Mouse (Mus musculus) gastrocnemius, postnatal 14 days (tissue): ENCODE data around the gene Pde11a. TPM values are rescaled to one million over a fixed set of nuclear protein-coding genes. Genes with fewer than 3 reads are reported as not detected.

ENCODE experiments used
- DNase-seq: peaks from one replicate; pipeline ENCODE4 v3.0.0; 2021; ENCODE audit warnings: mixed read lengths
- intact Hi-C: fragments of 180-260 bp; cut with DNase I; formaldehyde crosslinking; loops from one replicate; pipeline ENCODE4 v1.15.1; 2025; ENCODE audit warnings: low total_unique reads
- total RNA-seq, 2 experiments: library from RNA; stranded (reverse); gene quantifications; 2 replicates each; pipeline ENCODE4 v1.2.3; 2021

Gene Pde11a
- total RNA-seq, 2 experiments from 2014 or later = 0.07 to 0.14 TPM

GRCm38 (mm10) chr2:76220364-76221108 is 118.0 kb downstream of the Pde11a start:
- intact Hi-C loops = no loop called here

DNA sequence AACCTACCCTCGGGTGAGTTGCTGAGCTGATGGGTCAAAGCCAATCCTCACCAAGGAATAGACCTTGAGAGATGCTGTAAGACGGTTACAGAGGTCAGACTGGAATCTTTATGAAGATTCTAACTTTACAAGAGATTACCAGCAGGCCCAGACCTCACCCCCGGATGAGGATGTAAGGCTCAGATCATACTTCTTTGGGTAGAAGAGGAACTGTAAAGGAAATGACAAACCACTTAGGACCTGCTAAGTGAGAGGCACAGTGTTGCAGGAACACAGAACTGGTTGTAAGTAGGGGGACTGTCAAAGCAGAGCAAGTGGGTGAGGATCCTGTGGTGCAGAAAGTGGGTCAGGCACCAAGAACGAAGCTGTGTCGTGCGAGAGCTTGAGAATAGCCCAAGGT is 119.0 kb downstream of the Pde11a start:
- intact Hi-C loops = no loop called here
- no peak for DNase-seq

More at GRCm38 (mm10) chr2:76220364-76221108, 118.0 kb downstream of the Pde11a start:
- DNase-seq = no peak

GRCm38 (mm10) chr2:76216146-76216545 is 122.4 kb downstream of the Pde11a start:
- intact Hi-C loops = no loop called here
- peak; percentile 6 for DNase-seq

- intact Hi-C loops = no loop called here
- no peak for DNase-seq
Measured at GRCm38 (mm10) chr2:76215219-76215618, 123.4 kb downstream of the Pde11a start.

GRCm38 (mm10) chr2:76185126-76185525 is 153.4 kb downstream of the Pde11a start:
- intact Hi-C loops = no loop called here
- no peak for DNase-seq

GRCm38 (mm10) chr2:76162822-76163221 is 175.8 kb downstream of the Pde11a start:
- intact Hi-C loops = no loop called here
- DNase-seq = no peak

DNA sequence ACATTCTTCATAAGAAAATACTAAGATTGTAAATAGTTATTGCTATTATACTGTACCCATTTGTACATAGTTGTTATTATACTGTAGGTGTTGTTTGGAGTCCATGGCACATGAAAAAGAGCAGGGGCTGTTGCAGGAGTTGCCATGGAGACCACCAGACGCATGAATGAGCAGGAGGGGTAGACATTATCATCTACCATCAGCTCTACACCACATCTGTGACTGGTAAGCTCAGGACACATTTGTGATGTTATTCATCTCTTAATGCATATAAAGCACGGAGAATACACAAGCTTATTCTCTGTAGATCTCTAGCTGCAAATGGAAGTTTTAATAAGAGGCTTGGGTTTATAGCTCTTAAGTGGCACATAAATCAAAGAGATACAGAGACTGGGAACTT is 179.6 kb downstream of the Pde11a start:
- no peak for DNase-seq
- intact Hi-C loops = no loop called here

DNA sequence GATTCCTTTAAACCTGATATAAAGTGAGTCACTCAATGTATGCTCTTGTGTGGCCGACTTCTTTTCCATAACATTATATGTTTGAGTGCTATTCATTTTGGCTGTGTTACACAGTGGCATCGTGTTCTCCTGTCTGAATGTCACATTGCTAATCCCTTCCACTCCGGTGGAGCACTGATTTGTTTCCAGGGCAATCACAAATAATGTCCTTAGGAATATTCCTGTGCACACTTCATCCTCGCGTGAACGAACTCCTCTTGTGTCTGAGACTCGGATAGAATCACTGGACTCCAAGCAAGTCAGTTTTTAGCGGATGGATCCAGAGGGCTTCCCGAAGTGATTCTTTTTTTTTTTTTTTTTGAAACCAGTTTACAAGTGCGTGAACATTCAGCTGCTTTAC is 197.4 kb downstream of the Pde11a start:
- no peak for DNase-seq
- intact Hi-C loops = no loop called here

GRCm38 (mm10) chr2:76132983-76133382 is 205.6 kb downstream of the Pde11a start:
- intact Hi-C loops = no loop called here
- no peak for DNase-seq

- intact Hi-C loops = no loop called here
- no peak for DNase-seq
Measured at GRCm38 (mm10) chr2:76129933-76130627, 208.5 kb downstream of the Pde11a start.

GRCm38 (mm10) chr2:76129058-76129437 is 209.5 kb downstream of the Pde11a start:
- intact Hi-C loops = no loop called here
- no peak for DNase-seq

DNA sequence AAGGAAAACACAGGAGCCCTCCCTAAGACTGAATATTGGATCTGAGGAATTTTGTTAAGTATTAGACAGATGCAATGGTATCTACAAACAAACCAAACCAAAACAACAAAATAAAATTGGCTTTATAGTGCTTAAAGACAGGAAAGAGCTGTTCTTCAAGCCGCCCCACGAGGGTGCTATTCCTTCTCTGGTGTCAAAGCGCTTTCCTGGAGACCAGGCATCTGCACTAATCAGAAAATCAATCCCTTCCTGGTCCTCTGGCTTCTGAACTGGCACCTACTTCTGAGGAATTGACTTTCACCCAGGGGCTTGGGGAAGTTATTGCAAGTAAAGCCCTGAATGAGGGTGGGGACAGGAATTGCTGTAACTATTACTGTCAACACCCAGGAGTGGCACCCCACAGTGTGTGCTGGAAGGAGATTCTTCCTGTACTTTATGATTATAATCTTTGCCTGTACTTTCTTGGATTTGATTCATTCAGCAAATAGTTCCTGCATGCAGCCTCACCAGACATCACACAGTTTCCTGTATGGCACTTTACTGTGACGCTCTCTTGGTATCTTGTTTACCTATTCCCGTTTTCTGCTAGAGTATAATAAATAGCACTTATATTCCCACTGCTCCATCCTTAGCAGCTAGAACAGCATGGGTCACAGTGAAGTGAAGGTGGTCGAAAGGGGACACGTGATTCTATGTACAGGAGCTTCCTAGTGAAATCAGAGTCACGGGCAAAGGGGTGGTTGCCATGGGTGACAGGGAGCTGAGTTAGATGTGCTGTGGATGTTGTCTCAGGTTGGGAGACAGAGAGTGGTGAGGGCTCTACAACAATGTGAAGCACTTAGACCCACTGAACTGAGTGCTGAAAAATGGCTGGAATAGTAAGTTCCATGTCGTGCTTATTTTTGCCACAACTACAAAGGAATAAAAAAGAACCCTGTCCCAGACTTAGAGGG is 210.2 kb downstream of the Pde11a start:
- intact Hi-C loops = no loop called here
- peak; percentile 25 for DNase-seq

GRCm38 (mm10) chr2:76126651-76127050 is 211.9 kb downstream of the Pde11a start:
- intact Hi-C loops = no loop called here
- no peak for DNase-seq

GRCm38 (mm10) chr2:76124821-76125220 is 213.8 kb downstream of the Pde11a start:
- DNase-seq = no peak
- intact Hi-C loops = no loop called here

- intact Hi-C loops = no loop called here
- no peak for DNase-seq
Measured at GRCm38 (mm10) chr2:76122167-76122566, 216.4 kb downstream of the Pde11a start.

DNA sequence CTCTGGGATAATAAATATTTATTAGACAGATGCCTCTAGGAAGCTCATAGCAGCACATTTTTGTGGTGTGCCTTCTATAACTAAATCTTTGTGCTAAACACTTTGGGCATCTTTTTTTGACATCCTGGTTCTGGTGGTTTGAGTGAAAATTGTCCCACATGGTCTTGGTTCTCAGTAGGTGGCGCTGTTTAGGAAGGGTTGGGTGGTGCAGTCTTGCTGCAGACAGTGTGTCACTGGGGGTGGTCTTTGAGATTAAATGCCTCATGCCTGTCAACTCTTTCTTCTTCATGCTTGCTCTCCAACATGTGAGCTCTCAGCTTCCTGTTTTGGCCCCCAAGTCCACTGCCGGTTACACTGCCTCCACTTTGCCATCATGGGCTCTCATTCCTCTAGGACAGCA is 218.7 kb downstream of the Pde11a start:
- intact Hi-C loops = no loop called here

GRCm38 (mm10) chr2:76118491-76118890 is 220.1 kb downstream of the Pde11a start:
- intact Hi-C loops = no loop called here

More for the DNA sequence above, 218.7 kb downstream of the Pde11a start:
- no peak for DNase-seq

DNA sequence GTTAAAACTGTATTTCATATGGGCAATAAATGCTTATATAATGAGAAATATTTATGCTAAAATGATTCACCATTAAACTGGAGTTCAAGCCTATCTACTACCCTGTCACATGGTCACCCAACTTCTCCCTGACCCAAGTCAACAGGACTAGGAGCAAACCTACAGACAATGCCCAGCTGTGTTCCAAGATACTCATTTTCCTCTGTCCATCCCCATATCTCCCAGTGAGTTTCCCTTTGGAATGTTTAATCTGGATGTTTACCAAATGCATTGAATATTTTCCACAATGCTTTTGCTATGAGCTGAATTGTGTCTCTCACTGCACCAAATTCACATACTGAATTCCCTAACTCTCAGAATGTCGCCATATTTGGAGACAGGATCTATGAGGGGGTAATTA is 221.4 kb downstream of the Pde11a start:
- intact Hi-C loops = no loop called here
- DNase-seq = no peak

More at GRCm38 (mm10) chr2:76118491-76118890, 220.1 kb downstream of the Pde11a start:
- DNase-seq = no peak

- DNase-seq = no peak
- intact Hi-C loops = no loop called here
Measured at GRCm38 (mm10) chr2:76115696-76116095, 222.9 kb downstream of the Pde11a start.

GRCm38 (mm10) chr2:76114734-76115133 is 223.8 kb downstream of the Pde11a start:
- intact Hi-C loops = no loop called here
- no peak for DNase-seq
